Mouse (Mus musculus) fat pad, adult 2 months (tissue): ENCODE results near the gene Gga3.

Experiments used
- DNase-seq: peaks from one replicate; pipeline ENCODE4 v3.0.0-alpha.2; 2011; ENCODE audit warnings: low read depth, low spot score; ENCODE audit errors: extremely low read depth

Gga3 gene

GRCm38 (mm10) chr11:115612410-115613137 is 8.7 kb upstream of the Gga3 start, which contains the start of gene Mif4gd:
Gene Mif4gd, minus strand, starts transcription at chr11:115612969.
- DNase-seq, result no peak

- DNase-seq, result no peak
These were observed 8.2 kb upstream of the Gga3 start for GRCm38 (mm10) chr11:115612059-115612409.

- no peak for DNase-seq
These were observed 7.3 kb upstream of the Gga3 start for GRCm38 (mm10) chr11:115611173-115611572.

- DNase-seq, result no peak
These were observed 5.7 kb upstream of the Gga3 start for GRCm38 (mm10) chr11:115609576-115609975.

GRCm38 (mm10) chr11:115608421-115609399 is 4.9 kb upstream of the Gga3 start:
- no peak for DNase-seq

- DNase-seq, result no peak
These were observed 2.9 kb upstream of the Gga3 start for GRCm38 (mm10) chr11:115606733-115607132.

GRCm38 (mm10) chr11:115604304-115604696 is 449 bp upstream of the Gga3 start:
- DNase-seq, result no peak

- DNase-seq, result no peak
These were observed 749 bp downstream of the Gga3 start for GRCm38 (mm10) chr11:115603128-115603475.

GRCm38 (mm10) chr11:115601174-115601573 is 2.7 kb downstream of the Gga3 start:
- no peak for DNase-seq

- no peak for DNase-seq
These were observed 3.1 kb downstream of the Gga3 start for GRCm38 (mm10) chr11:115600743-115601142.

- no peak for DNase-seq
These were observed 4.1 kb downstream of the Gga3 start for GRCm38 (mm10) chr11:115599722-115600121.

GRCm38 (mm10) chr11:115598309-115598708 is 5.5 kb downstream of the Gga3 start:
- no peak for DNase-seq

- DNase-seq, result no peak
These were observed 8.6 kb downstream of the Gga3 start for GRCm38 (mm10) chr11:115595209-115595608.

GRCm38 (mm10) chr11:115590526-115591075 is 13.2 kb downstream of the Gga3 start:
- DNase-seq, result no peak

GRCm38 (mm10) chr11:115587984-115588383 is 15.9 kb downstream of the Gga3 start:
- DNase-seq, result no peak

- no peak for DNase-seq
These were observed 17.4 kb downstream of the Gga3 start for GRCm38 (mm10) chr11:115586403-115586802.

- no peak for DNase-seq
These were observed 18.2 kb downstream of the Gga3 start for GRCm38 (mm10) chr11:115585573-115586100.

GRCm38 (mm10) chr11:115584376-115585073 is 19.3 kb downstream of the Gga3 start:
- DNase-seq, result no peak

- no peak for DNase-seq
These were observed 20.8 kb downstream of the Gga3 start for GRCm38 (mm10) chr11:115582913-115583606.

- no peak for DNase-seq
These were observed 24.8 kb downstream of the Gga3 start for GRCm38 (mm10) chr11:115579080-115579479.
